Mouse (Mus musculus): ENCODE data around the gene Slc26a10. TPM values are rescaled to one million over a fixed set of nuclear protein-coding genes. Genes with fewer than 3 reads are reported as not detected.

Slc26a10 gene
- 0.32 TPM for polyA plus RNA-seq (2014; fragmentation: Illumina TruSeq; extraction: RNeasy Lipid Tissue Mini Kit (QIAGEN cat#74804); ENCODE audit: insufficient read depth, low read depth, low replicate concordance)

GRCm38 (mm10) chr10:127179871-127180694 lies at the start of gene Slc26a10:
Gene Slc26a10 (minus strand): TSS chr10:127180645.

DNA sequence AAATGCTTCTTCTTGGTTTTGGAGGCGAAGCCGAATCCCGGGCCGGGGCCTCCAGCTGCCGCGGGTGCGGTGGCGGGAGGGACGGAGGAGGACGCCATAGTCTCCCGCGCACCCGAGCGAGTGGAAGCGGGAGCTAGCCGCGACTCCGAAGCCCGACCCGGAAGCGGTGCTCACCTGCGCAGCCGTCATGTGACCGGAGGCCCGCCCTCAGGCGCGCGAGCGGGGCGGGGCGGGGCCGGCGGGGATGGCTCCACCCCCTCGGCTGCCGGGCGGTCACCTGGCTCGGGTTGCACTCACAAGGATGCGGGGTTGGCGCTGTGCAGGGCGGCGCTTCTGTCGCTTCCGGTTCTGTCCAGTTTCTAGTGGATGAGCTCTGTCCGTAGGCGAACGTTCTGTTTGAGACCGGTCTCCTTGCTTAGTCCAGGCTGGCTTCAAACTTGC lies 31.0 kb upstream of the Slc26a10 start, which contains the start of gene Pip4k2c:
Gene Pip4k2c, minus strand, starts transcription at position 172 of the 441 bp plus-strand sequence.

GRCm38 (mm10) chr10:127195328-127196129 lies 15.1 kb upstream of the Slc26a10 start, which contains the start of gene Dtx3:
Gene Dtx3 (minus strand): TSS chr10:127195728.

GRCm38 (mm10) chr10:127189651-127190381 lies 9.4 kb upstream of the Slc26a10 start, which contains the start of gene Arhgef25:
Gene Arhgef25 (minus strand): TSS chr10:127190083.

DNA sequence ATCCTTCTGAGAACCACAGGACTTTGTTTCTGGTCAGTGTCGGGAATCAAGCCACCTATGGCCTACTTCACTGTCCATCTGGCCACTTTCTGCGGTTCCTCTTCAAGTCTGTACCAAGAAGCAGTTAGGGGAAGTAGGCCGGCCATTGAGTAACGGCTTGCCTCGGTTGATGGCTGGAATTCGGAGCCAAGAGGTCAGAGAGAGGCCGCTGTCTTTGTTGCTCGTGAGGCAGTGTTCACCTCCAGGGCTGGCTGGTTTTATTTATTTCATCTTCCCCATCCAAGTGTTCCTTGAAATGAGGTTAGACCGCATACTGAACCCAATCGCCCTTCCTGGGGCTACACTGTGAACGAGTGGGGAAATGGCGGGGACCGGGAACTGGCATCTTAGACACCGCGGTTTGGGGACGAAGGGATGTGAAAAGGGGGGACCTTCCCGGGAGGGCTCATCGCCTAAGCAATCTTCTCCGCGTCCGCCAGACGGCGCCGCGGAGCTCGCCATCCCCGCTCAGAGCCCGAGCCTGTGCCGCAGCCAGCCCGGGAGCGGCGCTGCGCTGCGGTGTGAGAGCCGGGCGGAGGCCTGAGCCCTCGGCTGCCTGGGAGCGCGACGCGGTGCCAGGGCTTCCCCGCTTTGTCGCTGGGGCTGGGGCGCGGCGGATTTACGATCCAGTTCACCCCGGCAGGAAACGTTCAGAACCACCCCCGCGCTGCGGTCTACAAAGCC lies 15.7 kb downstream of the Slc26a10 start, which contains the start of gene B4galnt1:
Gene B4galnt1, plus strand, starts transcription at position 595 of the 723 bp plus-strand sequence.

Other genes with a start within 250 kb of the Slc26a10 start
- gene Ctdsp2, start 201.9 kb downstream of the Slc26a10 start, polyA plus RNA-seq (2014; fragmentation: Illumina TruSeq; extraction: RNeasy Lipid Tissue Mini Kit (QIAGEN cat#74804); ENCODE audit: insufficient read depth, low read depth, low replicate concordance), result 93.4 TPM
- gene Avil, start 179.9 kb downstream of the Slc26a10 start, polyA plus RNA-seq (2014; fragmentation: Illumina TruSeq; extraction: RNeasy Lipid Tissue Mini Kit (QIAGEN cat#74804); ENCODE audit: insufficient read depth, low read depth, low replicate concordance), result 0.45 TPM
- 19.3 TPM for gene Tsfm, start 149.8 kb downstream of the Slc26a10 start, polyA plus RNA-seq (2014; fragmentation: Illumina TruSeq; extraction: RNeasy Lipid Tissue Mini Kit (QIAGEN cat#74804); ENCODE audit: insufficient read depth, low read depth, low replicate concordance)
- gene Mettl1, start 139.2 kb downstream of the Slc26a10 start, polyA plus RNA-seq (2014; fragmentation: Illumina TruSeq; extraction: RNeasy Lipid Tissue Mini Kit (QIAGEN cat#74804); ENCODE audit: insufficient read depth, low read depth, low replicate concordance), result 12.1 TPM
- not detected for gene Eef1akmt3, start 139.1 kb downstream of the Slc26a10 start, polyA plus RNA-seq (2014; fragmentation: Illumina TruSeq; extraction: RNeasy Lipid Tissue Mini Kit (QIAGEN cat#74804); ENCODE audit: insufficient read depth, low read depth, low replicate concordance)
- not detected for gene Cyp27b1, start 132.4 kb downstream of the Slc26a10 start, polyA plus RNA-seq (2014; fragmentation: Illumina TruSeq; extraction: RNeasy Lipid Tissue Mini Kit (QIAGEN cat#74804); ENCODE audit: insufficient read depth, low read depth, low replicate concordance)
- gene March9, start 120.5 kb downstream of the Slc26a10 start, polyA plus RNA-seq (2014; fragmentation: Illumina TruSeq; extraction: RNeasy Lipid Tissue Mini Kit (QIAGEN cat#74804); ENCODE audit: insufficient read depth, low read depth, low replicate concordance), result 2.7 TPM
- 183 TPM for gene Cdk4, start 117.1 kb downstream of the Slc26a10 start, polyA plus RNA-seq (2014; fragmentation: Illumina TruSeq; extraction: RNeasy Lipid Tissue Mini Kit (QIAGEN cat#74804); ENCODE audit: insufficient read depth, low read depth, low replicate concordance)
- 71.3 TPM for gene Tspan31, start 110.4 kb downstream of the Slc26a10 start, polyA plus RNA-seq (2014; fragmentation: Illumina TruSeq; extraction: RNeasy Lipid Tissue Mini Kit (QIAGEN cat#74804); ENCODE audit: insufficient read depth, low read depth, low replicate concordance)
- 2.7 TPM for gene Agap2, start 105.4 kb downstream of the Slc26a10 start, polyA plus RNA-seq (2014; fragmentation: Illumina TruSeq; extraction: RNeasy Lipid Tissue Mini Kit (QIAGEN cat#74804); ENCODE audit: insufficient read depth, low read depth, low replicate concordance)
- gene Os9, start 59.5 kb downstream of the Slc26a10 start, polyA plus RNA-seq (2014; fragmentation: Illumina TruSeq; extraction: RNeasy Lipid Tissue Mini Kit (QIAGEN cat#74804); ENCODE audit: insufficient read depth, low read depth, low replicate concordance), result 76.6 TPM
- gene B4galnt1, start 15.4 kb downstream of the Slc26a10 start, polyA plus RNA-seq (2014; fragmentation: Illumina TruSeq; extraction: RNeasy Lipid Tissue Mini Kit (QIAGEN cat#74804); ENCODE audit: insufficient read depth, low read depth, low replicate concordance), result 44.3 TPM
- gene Arhgef25, start 9.4 kb upstream of the Slc26a10 start, polyA plus RNA-seq (2014; fragmentation: Illumina TruSeq; extraction: RNeasy Lipid Tissue Mini Kit (QIAGEN cat#74804); ENCODE audit: insufficient read depth, low read depth, low replicate concordance), result 19.5 TPM
- 38.5 TPM for gene Dtx3, start 15.1 kb upstream of the Slc26a10 start, polyA plus RNA-seq (2014; fragmentation: Illumina TruSeq; extraction: RNeasy Lipid Tissue Mini Kit (QIAGEN cat#74804); ENCODE audit: insufficient read depth, low read depth, low replicate concordance)
- gene Pip4k2c, start 30.9 kb upstream of the Slc26a10 start, polyA plus RNA-seq (2014; fragmentation: Illumina TruSeq; extraction: RNeasy Lipid Tissue Mini Kit (QIAGEN cat#74804); ENCODE audit: insufficient read depth, low read depth, low replicate concordance), result 29.9 TPM
- gene Kif5a, start 82.7 kb upstream of the Slc26a10 start, polyA plus RNA-seq (2014; fragmentation: Illumina TruSeq; extraction: RNeasy Lipid Tissue Mini Kit (QIAGEN cat#74804); ENCODE audit: insufficient read depth, low read depth, low replicate concordance), result 0.23 TPM
- gene Dctn2, start 85.7 kb upstream of the Slc26a10 start, polyA plus RNA-seq (2014; fragmentation: Illumina TruSeq; extraction: RNeasy Lipid Tissue Mini Kit (QIAGEN cat#74804); ENCODE audit: insufficient read depth, low read depth, low replicate concordance), result 112 TPM
- gene Mbd6, start 108.4 kb upstream of the Slc26a10 start, polyA plus RNA-seq (2014; fragmentation: Illumina TruSeq; extraction: RNeasy Lipid Tissue Mini Kit (QIAGEN cat#74804); ENCODE audit: insufficient read depth, low read depth, low replicate concordance), result 13.4 TPM
- 39.4 TPM for gene Mars, start 131.1 kb upstream of the Slc26a10 start, polyA plus RNA-seq (2014; fragmentation: Illumina TruSeq; extraction: RNeasy Lipid Tissue Mini Kit (QIAGEN cat#74804); ENCODE audit: insufficient read depth, low read depth, low replicate concordance)
- 17.6 TPM for gene Arhgap9, start 141.3 kb upstream of the Slc26a10 start, polyA plus RNA-seq (2014; fragmentation: Illumina TruSeq; extraction: RNeasy Lipid Tissue Mini Kit (QIAGEN cat#74804); ENCODE audit: insufficient read depth, low read depth, low replicate concordance)
- 1.4 TPM for gene Gli1, start 161.3 kb upstream of the Slc26a10 start, polyA plus RNA-seq (2014; fragmentation: Illumina TruSeq; extraction: RNeasy Lipid Tissue Mini Kit (QIAGEN cat#74804); ENCODE audit: insufficient read depth, low read depth, low replicate concordance)
- gene Inhbe, start 173.8 kb upstream of the Slc26a10 start, polyA plus RNA-seq (2014; fragmentation: Illumina TruSeq; extraction: RNeasy Lipid Tissue Mini Kit (QIAGEN cat#74804); ENCODE audit: insufficient read depth, low read depth, low replicate concordance), result not detected
- gene Inhbc, start 189.8 kb upstream of the Slc26a10 start, polyA plus RNA-seq (2014; fragmentation: Illumina TruSeq; extraction: RNeasy Lipid Tissue Mini Kit (QIAGEN cat#74804); ENCODE audit: insufficient read depth, low read depth, low replicate concordance), result not detected
- 36.0 TPM for gene R3hdm2, start 199.7 kb upstream of the Slc26a10 start, polyA plus RNA-seq (2014; fragmentation: Illumina TruSeq; extraction: RNeasy Lipid Tissue Mini Kit (QIAGEN cat#74804); ENCODE audit: insufficient read depth, low read depth, low replicate concordance)

All from lung, adult 10 weeks (tissue).